Mouse (Mus musculus) ES-Bruce4 (cell line): Measurements from ENCODE around the gene Ogfod3.
A peak's percentile ranks its signal among the peaks of the same experiment; 100 is the strongest.

ENCODE experiments used
- CTCF ChIP-seq: IDR thresholded peaks from one replicate; pipeline ENCODE4 v1.8.1; 2011; ENCODE audit warnings: low read depth, low read length
- EP300 ChIP-seq: IDR thresholded peaks from 2 replicates; pipeline ENCODE4 v1.6.1; 2011; ENCODE audit warnings: low read depth, low read length; ENCODE audit not compliant: insufficient read depth
- POLR2A ChIP-seq: IDR thresholded peaks from one replicate; pipeline ENCODE4 v1.8.1; 2011; ENCODE audit warnings: low read length; ENCODE audit not compliant: insufficient read depth

GRCm38 (mm10) chr11:121148193-121148592 lies 56.3 kb downstream of the Ogfod3 start:
- TF ChIP-seq POLR2A (no peak), CTCF (peak; percentile 41), EP300 (no peak)
